Mouse (Mus musculus) thymus, adult 18-20 months (tissue): ENCODE data around the gene Gpnmb.

Experiments used
- DNase-seq, 2 experiments: peaks; one replicate each; pipeline ENCODE4 v3.0.0; 2022; ENCODE audit warnings: mixed read lengths in 2 of 2

Gene Gpnmb

GRCm38 (mm10) chr6:49036275-49037267 lies at the start of gene Gpnmb:
Gene Gpnmb (plus strand): TSS chr6:49036546.
- DNase-seq = no peak

GRCm38 (mm10) chr6:48989971-48990370 lies 46.4 kb upstream of the Gpnmb start:
- DNase-seq = no peak

GRCm38 (mm10) chr6:48991991-48992390 lies 44.4 kb upstream of the Gpnmb start:
- DNase-seq = no peak

DNA sequence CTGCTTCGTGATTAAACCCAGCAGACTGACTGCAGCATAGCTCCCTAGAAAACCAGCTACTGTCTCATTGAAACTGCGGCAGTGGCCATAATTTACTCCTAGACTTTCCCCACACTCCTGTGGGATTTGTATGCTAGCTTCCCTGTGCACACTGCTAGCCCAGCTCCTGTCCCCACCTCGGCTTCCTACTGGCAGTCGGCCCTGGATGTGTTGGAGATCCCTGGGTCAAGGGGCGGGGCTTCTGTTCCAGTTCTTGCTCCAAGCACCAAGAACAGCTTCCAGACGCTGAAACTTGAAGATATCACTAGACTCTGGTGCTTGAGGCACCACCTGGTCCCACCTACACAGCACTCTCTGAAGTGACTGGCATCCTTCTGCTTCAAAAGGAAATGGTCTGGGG lies 38.2 kb upstream of the Gpnmb start:
- DNase-seq = no peak

GRCm38 (mm10) chr6:48998796-48999195 lies 37.5 kb upstream of the Gpnmb start:
- no peak for DNase-seq

DNA sequence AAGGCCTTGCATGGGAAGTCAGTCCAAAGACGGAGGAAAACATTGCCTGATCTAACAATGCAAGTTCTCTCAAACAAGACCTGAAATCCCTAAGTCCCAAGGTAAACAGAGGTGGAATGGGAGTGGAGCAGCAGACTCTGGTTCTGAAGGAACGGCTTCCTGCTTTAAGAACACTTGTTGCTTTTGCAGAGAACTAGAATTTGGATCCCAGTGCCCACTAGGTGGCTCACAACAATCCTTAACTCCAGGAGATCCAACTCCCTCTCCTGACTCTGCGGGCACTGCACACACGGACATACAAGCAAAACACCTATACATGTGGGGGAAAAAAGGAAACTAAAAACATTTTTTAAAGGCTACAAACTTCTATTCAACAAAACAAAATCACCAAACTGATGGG lies 33.0 kb upstream of the Gpnmb start:
- DNase-seq = no peak

- peak; percentile 7 to 28 for DNase-seq
Measured at GRCm38 (mm10) chr6:49007981-49008380, 28.4 kb upstream of the Gpnmb start.

DNA sequence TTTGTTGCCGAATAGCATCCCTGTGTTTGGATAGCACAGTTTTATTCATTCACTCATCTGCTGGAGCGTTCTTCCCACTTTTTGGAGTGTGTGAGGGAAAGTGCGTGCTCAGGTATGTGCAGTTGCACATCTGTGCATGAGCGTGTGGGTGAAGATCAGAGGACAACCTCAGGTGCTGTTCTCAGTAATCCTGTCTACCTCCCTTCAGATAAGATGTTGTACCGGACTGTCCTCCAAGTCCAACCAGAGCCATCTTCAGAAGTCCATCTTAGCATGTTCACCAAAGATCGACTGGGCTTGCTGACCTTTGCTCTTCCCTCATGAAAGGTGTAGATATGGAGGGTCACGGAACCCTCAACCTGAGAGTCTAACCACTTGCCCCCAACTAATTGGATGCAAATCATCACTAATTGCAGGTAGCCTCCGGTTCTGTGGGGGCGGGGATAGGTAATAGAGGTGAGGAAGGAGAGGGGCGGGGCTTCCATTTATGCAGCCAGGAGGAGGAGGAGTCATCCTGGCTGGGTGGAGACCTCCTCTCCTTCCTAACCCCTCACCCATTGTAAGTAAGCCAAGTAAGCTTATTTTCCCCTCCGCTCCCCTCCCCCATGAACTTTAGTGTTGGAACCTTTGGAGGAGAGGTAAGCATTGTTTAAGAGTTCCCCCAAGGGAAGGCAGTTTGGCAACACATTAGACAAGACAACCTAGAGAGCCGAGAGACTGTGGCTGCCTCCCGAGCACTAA lies 27.8 kb upstream of the Gpnmb start:
- no peak for DNase-seq

- no peak for DNase-seq
Measured at GRCm38 (mm10) chr6:49009161-49009555, 27.2 kb upstream of the Gpnmb start.

DNA sequence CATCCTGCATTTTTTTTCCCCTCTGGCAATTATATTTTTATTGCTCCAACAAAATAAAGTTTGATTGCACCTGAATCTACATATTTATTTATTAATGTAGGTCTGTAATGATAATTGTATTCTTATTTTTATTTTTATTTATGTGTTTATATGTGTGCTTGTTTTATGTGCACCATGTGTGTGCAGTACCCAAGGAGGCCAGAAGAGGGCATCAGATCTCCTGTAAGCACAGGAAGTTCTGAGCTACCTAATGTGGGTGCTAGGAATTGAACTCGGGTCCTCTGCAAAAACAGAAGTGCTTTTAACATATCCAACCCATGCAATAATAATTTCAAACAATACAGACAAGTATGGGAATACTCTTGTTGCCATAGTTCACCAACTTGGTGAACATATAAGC lies 26.7 kb upstream of the Gpnmb start:
- no peak for DNase-seq

GRCm38 (mm10) chr6:49011191-49011590 lies 25.2 kb upstream of the Gpnmb start:
- no peak for DNase-seq

- no peak for DNase-seq
Measured at GRCm38 (mm10) chr6:49013023-49013422, 23.3 kb upstream of the Gpnmb start.

- DNase-seq = no peak
Measured at GRCm38 (mm10) chr6:49013458-49013857, 22.9 kb upstream of the Gpnmb start.

DNA sequence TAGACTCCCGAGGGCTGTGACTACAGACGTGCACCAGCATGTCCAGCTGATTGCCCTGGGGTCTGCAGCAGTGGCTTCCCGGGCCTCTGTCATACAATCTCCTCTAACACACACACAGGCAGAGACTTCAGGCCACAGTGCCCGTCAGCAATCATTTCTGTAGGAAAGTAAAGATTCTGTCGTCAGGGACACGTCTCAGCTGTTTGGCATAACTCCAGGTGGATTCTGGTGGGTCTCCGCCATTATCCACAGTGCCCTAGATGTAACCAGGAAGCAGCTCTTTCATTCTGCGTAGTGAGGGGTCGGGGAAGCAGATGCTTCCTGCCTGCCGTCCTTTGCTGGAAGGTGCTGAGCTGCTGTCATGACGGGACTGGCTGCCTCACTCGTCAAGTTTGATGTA lies 19.2 kb upstream of the Gpnmb start:
- no peak for DNase-seq

GRCm38 (mm10) chr6:49019341-49019740 lies 17.0 kb upstream of the Gpnmb start:
- DNase-seq = no peak

- DNase-seq = no peak
Measured at GRCm38 (mm10) chr6:49021141-49022012, 15.0 kb upstream of the Gpnmb start.

DNA sequence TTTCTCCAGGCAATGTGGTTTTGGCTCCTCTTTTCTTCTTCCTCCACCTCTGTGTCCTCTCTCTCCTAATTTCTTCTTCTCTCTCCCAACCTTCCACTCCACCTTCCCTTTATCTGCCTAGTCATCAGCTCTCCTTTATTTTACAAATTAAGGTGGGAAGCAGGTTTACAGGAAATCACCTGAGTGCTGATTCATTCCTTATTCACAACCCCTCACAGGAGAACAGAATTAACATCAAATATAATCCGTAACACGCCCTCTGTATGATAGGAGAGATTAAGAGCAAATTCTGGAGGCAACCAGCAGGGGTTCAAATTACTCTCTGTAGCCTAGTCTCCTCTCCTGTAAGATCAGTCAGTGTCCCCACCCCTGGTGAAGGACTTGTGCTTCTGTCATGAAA lies 14.0 kb upstream of the Gpnmb start:
- DNase-seq = no peak

GRCm38 (mm10) chr6:49023315-49023714 lies 13.0 kb upstream of the Gpnmb start:
- DNase-seq = no peak

DNA sequence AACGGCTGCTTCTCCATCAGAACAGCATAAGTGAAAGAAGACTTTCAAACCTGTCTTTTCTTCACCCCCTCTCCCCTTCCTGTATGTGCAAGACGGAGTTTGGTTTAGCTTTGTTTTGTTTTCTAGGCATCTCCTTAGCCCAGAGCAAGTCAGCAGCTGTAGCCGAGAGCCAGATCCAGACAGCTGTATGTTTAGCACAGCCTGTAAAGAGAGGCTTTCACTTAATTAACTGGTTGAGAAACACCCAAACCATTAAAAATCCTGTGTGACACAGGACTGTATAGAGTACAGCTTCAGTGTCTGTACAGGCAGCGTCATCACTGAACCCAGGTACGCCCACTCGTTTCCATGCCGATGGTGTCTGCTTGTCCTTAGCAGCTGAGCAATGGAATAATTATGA lies 11.1 kb upstream of the Gpnmb start:
- no peak for DNase-seq

GRCm38 (mm10) chr6:49026496-49026895 lies 9.8 kb upstream of the Gpnmb start:
- no peak for DNase-seq

GRCm38 (mm10) chr6:49028019-49028418 lies 8.3 kb upstream of the Gpnmb start:
- no peak for DNase-seq

DNA sequence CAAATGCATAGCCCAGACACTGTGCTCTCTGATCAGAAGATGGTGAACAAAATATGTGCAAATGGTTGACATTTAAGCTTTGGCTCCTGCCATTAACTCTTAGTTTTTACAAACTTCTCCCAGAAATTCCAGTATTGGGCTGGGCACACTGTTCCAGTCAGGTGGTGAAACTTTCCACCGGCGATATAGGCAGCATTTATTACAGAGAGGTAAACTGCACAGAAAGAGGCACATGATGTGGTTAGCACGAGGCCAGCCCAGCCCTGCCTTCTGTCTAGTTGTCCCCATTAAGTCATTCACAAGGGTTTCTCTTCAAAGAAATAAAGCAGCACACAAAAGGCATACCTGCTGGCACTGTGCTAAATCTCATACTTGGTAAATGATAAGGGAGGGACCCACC lies 7.6 kb upstream of the Gpnmb start:
- DNase-seq = no peak

DNA sequence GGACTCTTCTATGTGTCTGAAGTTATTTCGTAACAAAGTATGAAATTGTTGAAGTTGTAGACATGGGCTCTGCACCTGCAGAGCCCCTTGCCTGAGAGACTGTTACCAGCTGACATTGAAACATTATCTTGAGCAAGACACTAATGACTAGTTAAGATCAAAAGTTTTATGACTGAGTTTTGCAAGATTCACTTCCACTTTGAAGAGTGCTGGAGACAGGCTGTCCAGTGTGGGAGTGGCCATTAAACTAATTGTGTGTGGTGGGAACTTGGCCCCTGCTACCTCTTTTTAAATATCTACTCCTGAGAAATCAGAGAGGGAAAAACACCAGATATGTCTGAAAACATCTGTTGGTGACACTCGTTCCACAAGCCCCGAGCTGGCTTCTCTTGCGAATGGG lies 5.1 kb upstream of the Gpnmb start:
- DNase-seq = no peak
